Mouse (Mus musculus) small intestine, adult 2 months (tissue): ENCODE measurements around the gene Clba1.

ENCODE experiments used
- CTCF ChIP-seq: fragments of 200-500 bp; IDR thresholded peaks from 2 replicates; pipeline ENCODE4 v1.5.1; 2012; ENCODE audit warnings: low read depth, mild to moderate bottlenecking, control low read depth, inconsistent platforms, low read length, moderate library complexity, mixed read lengths; ENCODE audit not compliant: insufficient replicate concordance, insufficient read length; ENCODE audit errors: extremely low read depth
- POLR2A ChIP-seq: fragments of 200-500 bp; IDR thresholded peaks from 2 replicates; pipeline ENCODE4 v1.6.1; 2012; ENCODE audit warnings: low read depth, mild to moderate bottlenecking, control low read depth, inconsistent platforms, low read length, moderate library complexity

- TF ChIP-seq CTCF (no peak), POLR2A (no peak)
These were observed 47.6 kb downstream of the Clba1 start for GRCm38 (mm10) chr12:112856338-112856737.
